ENCODE assay signal across 8 mouse cellular contexts in the genomic region with DNA sequence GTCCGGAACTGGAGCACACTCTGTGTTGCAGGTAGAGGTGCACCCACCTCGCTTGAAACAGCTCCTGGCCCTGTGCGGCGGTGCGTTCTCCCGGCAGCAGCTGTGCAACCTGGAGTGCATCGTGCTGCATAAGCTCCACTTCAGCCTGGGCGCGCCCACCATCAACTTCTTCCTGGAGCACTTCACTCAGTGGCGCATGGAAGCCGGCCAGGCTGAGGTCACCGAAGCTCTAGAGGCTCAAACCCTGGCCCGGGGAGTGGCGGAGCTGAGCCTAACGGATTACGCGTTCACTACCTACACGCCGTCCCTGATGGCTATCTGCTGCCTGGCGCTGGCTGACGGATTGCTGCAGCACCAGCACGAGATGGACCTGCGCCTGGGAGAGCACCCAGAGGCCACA. TPM values are rescaled to one million over a fixed set of nuclear protein-coding genes. Genes with fewer than 3 reads are reported as not detected.
DNase-seq lines count a peak whose midpoint lies in the region; ATAC-seq and TF ChIP-seq lines count a peak whose summit lies in the region.
"Had no signal": no experiment of that assay in that cellular context is flagged by ENCODE, and none has a peak within 500 bp of the region (broad histone marks: within the 10 kb centered on the region; RNA-seq: fewer than 3 reads in every experiment).

No protein-coding gene starts in this region.

- ATAC-seq in liver, embryonic 16.5 days (ENCODE audit: low read depth): no peak
- ATAC-seq in liver, embryonic 12.5 days: no peak
- ATAC-seq in embryonic facial prominence, embryonic 15.5 days (ENCODE audit: insufficient number of reproducible peaks, low FRiP score, low TSS enrichment, low read depth): no peak
- no peak for ATAC-seq in limb, embryonic 14.5 days (ENCODE audit: low FRiP score, low read depth)
- ATAC-seq in granulocyte monocyte progenitor cell, adult 5-6 weeks (replicated peaks; ENCODE audit: poor library complexity, severe bottlenecking): no peak
- no peak for ATAC-seq in activated CD4-positive, CD25-positive, alpha-beta regulatory T cell, adult 4 months

- no peak overlapping the region for H3K9ac ChIP-seq in liver, embryonic 16.5 days (ENCODE audit: low read depth, low read length)
- no peak overlapping the region for H3K9ac ChIP-seq in liver, embryonic 12.5 days
- H3K9ac ChIP-seq in embryonic facial prominence, embryonic 15.5 days: no peak overlapping the region
- H3K9ac ChIP-seq in limb, embryonic 14.5 days (ENCODE audit: low read depth, low read length, severe bottlenecking): no peak overlapping the region

- peak overlapping the region; percentile 15; the same call in 1 of the 2 replicates for H3K4me3 ChIP-seq in liver, embryonic 16.5 days (ENCODE audit: low read depth, low read length)
- no peak overlapping the region for H3K4me3 ChIP-seq in liver, embryonic 12.5 days
- peak overlapping the region; percentile 54 for H3K4me3 ChIP-seq in embryonic facial prominence, embryonic 15.5 days (replicated peaks)
- H3K4me3 ChIP-seq in limb, embryonic 14.5 days (replicated peaks; ENCODE audit: low read length): peak overlapping the region; percentile 16

- H3K27ac ChIP-seq in liver, embryonic 16.5 days (ENCODE audit: low read length): no peak overlapping the region
- H3K27ac ChIP-seq in liver, embryonic 12.5 days: no peak overlapping the region
- H3K27ac ChIP-seq in embryonic facial prominence, embryonic 15.5 days (replicated peaks): no peak overlapping the region
- H3K27ac ChIP-seq in limb, embryonic 14.5 days (replicated peaks; ENCODE audit: low read depth, low read length): no peak overlapping the region

- DNase-seq in limb, embryonic 14.5 days (ENCODE audit: low spot score): no peak
- DNase-seq in retina, postnatal 1 day: peak; percentile 56

- H3K36me3 ChIP-seq in liver, embryonic 16.5 days (ENCODE audit: control insufficient read depth, insufficient read depth): no peaks in the 10 kb centered on the region
- no peaks in the 10 kb centered on the region for H3K36me3 ChIP-seq in liver, embryonic 12.5 days
- H3K36me3 ChIP-seq in embryonic facial prominence, embryonic 15.5 days: no peaks in the 10 kb centered on the region
- H3K36me3 ChIP-seq in limb, embryonic 14.5 days (ENCODE audit: control insufficient read depth, insufficient read depth, low read length): no peaks in the 10 kb centered on the region

- peaks cover 88% of the 10 kb centered on the region for H3K27me3 ChIP-seq in liver, embryonic 16.5 days (ENCODE audit: control insufficient read depth, insufficient read depth, low read depth, low read length)
- H3K27me3 ChIP-seq in liver, embryonic 12.5 days (replicated peaks): peaks cover 95% of the 10 kb centered on the region
- peaks cover 79% of the 10 kb centered on the region for H3K27me3 ChIP-seq in embryonic facial prominence, embryonic 15.5 days
- peaks cover 84% of the 10 kb centered on the region for H3K27me3 ChIP-seq in limb, embryonic 14.5 days (ENCODE audit: control insufficient read depth, insufficient read depth, low read length)

- TF ChIP-seq POLR2A in limb, embryonic 14.5 days (IDR thresholded peaks at IDR 0.05; ENCODE audit: borderline replicate concordance, extremely low read depth, insufficient read depth, insufficient read length): no peak

- peaks cover 11% of the 10 kb centered on the region for H3K4me1 ChIP-seq in liver, embryonic 16.5 days (ENCODE audit: control insufficient read depth, low read depth, low read length)
- peaks cover 27% of the 10 kb centered on the region for H3K4me1 ChIP-seq in liver, embryonic 12.5 days
- H3K4me1 ChIP-seq in embryonic facial prominence, embryonic 15.5 days: peaks cover 56% of the 10 kb centered on the region
- H3K4me1 ChIP-seq in limb, embryonic 14.5 days (ENCODE audit: control insufficient read depth, insufficient read depth, low read length): peaks cover 33% of the 10 kb centered on the region

- 4% methylated on average over 23 of the region's 23 CpGs for WGBS in liver, embryonic 16.5 days (ENCODE audit: insufficient replicate concordance)
- 2% methylated on average over 23 of the region's 23 CpGs for WGBS in liver, embryonic 12.5 days (ENCODE audit: insufficient replicate concordance)
- WGBS in embryonic facial prominence, embryonic 15.5 days: under 1% methylated on average over 23 of the region's 23 CpGs
- 2% methylated on average over 22 of the region's 23 CpGs for WGBS in limb, embryonic 14.5 days

- H3K9me3 ChIP-seq in liver, embryonic 16.5 days (replicated peaks; ENCODE audit: control insufficient read depth, low read length): no peaks in the 10 kb centered on the region
- H3K9me3 ChIP-seq in liver, embryonic 12.5 days (replicated peaks): no peaks in the 10 kb centered on the region
- H3K9me3 ChIP-seq in embryonic facial prominence, embryonic 15.5 days (replicated peaks): no peaks in the 10 kb centered on the region
- no peaks in the 10 kb centered on the region for H3K9me3 ChIP-seq in limb, embryonic 14.5 days (ENCODE audit: control insufficient read depth, low read length)

- H3K4me2 ChIP-seq in liver, embryonic 16.5 days (ENCODE audit: low read depth, low read length): 0 out of 2 replicates have a peak overlapping the region, but pooled peaks have one; percentile 6
- H3K4me2 ChIP-seq in liver, embryonic 12.5 days: no peak overlapping the region
- H3K4me2 ChIP-seq in embryonic facial prominence, embryonic 15.5 days (replicated peaks): peak overlapping the region; percentile 15
- peak overlapping the region; percentile 25; the same call in 1 of the 2 replicates for H3K4me2 ChIP-seq in limb, embryonic 14.5 days (replicated peaks; ENCODE audit: low read depth, low read length, severe bottlenecking)

RNA-seq across cellular contexts. Expression of gene Ccno, which starts 1.9 kb away (rescaled TPM):
- polyA plus RNA-seq in liver, embryonic 16.5 days (2015; fragmentation: Nextera tagmentation; extraction: Ambion mirVana): 0.19 and 0.34 TPM in 2 replicates
- polyA plus RNA-seq in liver, embryonic 12.5 days (2016; fragmentation: Nextera tagmentation; extraction: Ambion mirVana): 0.11 and 0.22 TPM in 2 replicates
- 10.8 and 26.9 TPM in 2 replicates for polyA plus RNA-seq in embryonic facial prominence, embryonic 15.5 days (2015; fragmentation: Nextera tagmentation; extraction: Ambion mirVana)
- polyA plus RNA-seq in limb, embryonic 14.5 days (2012; rRNA removed): 0.60 and 0.80 TPM in 2 replicates
- polyA plus RNA-seq in limb, embryonic 14.5 days (2014; fragmentation: Nextera tagmentation; extraction: Ambion mirVana): 0.22 and 0.29 TPM in 2 replicates
- total RNA-seq in granulocyte monocyte progenitor cell, adult 5-6 weeks (2014; fragmentation: Nextera tagmentation): 1.7 TPM in 1 of 2 replicates, not detected in the other
- 1.3 and 6.3 TPM in 2 replicates for total RNA-seq in granulocyte monocyte progenitor cell, adult 5-6 weeks (2017)
- polyA plus RNA-seq in activated CD4-positive, CD25-positive, alpha-beta regulatory T cell, adult 4 months (2017; shearing (Covaris generic)): not detected

RNA-seq across cellular contexts. Expression of gene Mcidas, which starts 4.1 kb away (rescaled TPM):
- polyA plus RNA-seq in liver, embryonic 16.5 days (2015; fragmentation: Nextera tagmentation; extraction: Ambion mirVana): not detected in 2 replicates
- polyA plus RNA-seq in liver, embryonic 12.5 days (2016; fragmentation: Nextera tagmentation; extraction: Ambion mirVana): not detected in 2 replicates
- polyA plus RNA-seq in embryonic facial prominence, embryonic 15.5 days (2015; fragmentation: Nextera tagmentation; extraction: Ambion mirVana): 5.6 and 14.0 TPM in 2 replicates
- polyA plus RNA-seq in limb, embryonic 14.5 days (2012; rRNA removed): not detected in 2 replicates
- polyA plus RNA-seq in limb, embryonic 14.5 days (2014; fragmentation: Nextera tagmentation; extraction: Ambion mirVana): not detected in 2 replicates
- not detected in 2 replicates for total RNA-seq in granulocyte monocyte progenitor cell, adult 5-6 weeks (2014; fragmentation: Nextera tagmentation)
- total RNA-seq in granulocyte monocyte progenitor cell, adult 5-6 weeks (2017): not detected in 2 replicates
- polyA plus RNA-seq in activated CD4-positive, CD25-positive, alpha-beta regulatory T cell, adult 4 months (2017; shearing (Covaris generic)): under 1 TPM in 1 of 2 experiments, not detected in 1; 0.13 TPM
- polyA plus RNA-seq: small intestine, adult 2 months had no signal

RNA-seq across cellular contexts. Expression of gene Cdc20b, which starts 45.4 kb away (rescaled TPM):
- polyA plus RNA-seq in liver, embryonic 16.5 days (2015; fragmentation: Nextera tagmentation; extraction: Ambion mirVana): not detected in 2 replicates
- polyA plus RNA-seq in liver, embryonic 12.5 days (2016; fragmentation: Nextera tagmentation; extraction: Ambion mirVana): not detected in 2 replicates
- 3.1 and 8.1 TPM in 2 replicates for polyA plus RNA-seq in embryonic facial prominence, embryonic 15.5 days (2015; fragmentation: Nextera tagmentation; extraction: Ambion mirVana)
- 0.04 TPM in 1 of 2 replicates, not detected in the other for polyA plus RNA-seq in limb, embryonic 14.5 days (2012; rRNA removed)
- polyA plus RNA-seq in limb, embryonic 14.5 days (2014; fragmentation: Nextera tagmentation; extraction: Ambion mirVana): not detected in 2 replicates
- not detected in 2 replicates for total RNA-seq in granulocyte monocyte progenitor cell, adult 5-6 weeks (2014; fragmentation: Nextera tagmentation)
- total RNA-seq in granulocyte monocyte progenitor cell, adult 5-6 weeks (2017): not detected in 2 replicates
- under 1 TPM in 1 of 2 experiments, not detected in 1; 0.25 TPM for polyA plus RNA-seq in activated CD4-positive, CD25-positive, alpha-beta regulatory T cell, adult 4 months (2017; shearing (Covaris generic))
- polyA plus RNA-seq: small intestine, adult 2 months had no signal

RNA-seq across cellular contexts. Expression of gene Gpx8, which starts 56.7 kb away (rescaled TPM):
- 4.4 and 6.3 TPM in 2 replicates for polyA plus RNA-seq in liver, embryonic 16.5 days (2015; fragmentation: Nextera tagmentation; extraction: Ambion mirVana)
- polyA plus RNA-seq in liver, embryonic 12.5 days (2016; fragmentation: Nextera tagmentation; extraction: Ambion mirVana): 17.3 and 17.5 TPM in 2 replicates
- 190 and 192 TPM in 2 replicates for polyA plus RNA-seq in embryonic facial prominence, embryonic 15.5 days (2015; fragmentation: Nextera tagmentation; extraction: Ambion mirVana)
- polyA plus RNA-seq in limb, embryonic 14.5 days (2012; rRNA removed): 76.4 and 132 TPM in 2 replicates
- polyA plus RNA-seq in limb, embryonic 14.5 days (2014; fragmentation: Nextera tagmentation; extraction: Ambion mirVana): 218 and 220 TPM in 2 replicates
- total RNA-seq in granulocyte monocyte progenitor cell, adult 5-6 weeks (2014; fragmentation: Nextera tagmentation): not detected in 2 replicates
- not detected in 2 replicates for total RNA-seq in granulocyte monocyte progenitor cell, adult 5-6 weeks (2017)
- polyA plus RNA-seq in activated CD4-positive, CD25-positive, alpha-beta regulatory T cell, adult 4 months (2017; shearing (Covaris generic)): not detected
